Mouse (Mus musculus) MEL-GATA-1-ER (cell line): ENCODE data around the gene Fgfr2.

Experiments used
- DNase-seq: peaks from one replicate; pipeline ENCODE4 v3.0.0-alpha.2; 2012; ENCODE audit warnings: low read depth; ENCODE audit errors: extremely low read depth

Gene Fgfr2

GRCm38 (mm10) chr7:132237191-132237590 lies 886.0 kb downstream of the Fgfr2 start:
- DNase-seq: no peak

DNA sequence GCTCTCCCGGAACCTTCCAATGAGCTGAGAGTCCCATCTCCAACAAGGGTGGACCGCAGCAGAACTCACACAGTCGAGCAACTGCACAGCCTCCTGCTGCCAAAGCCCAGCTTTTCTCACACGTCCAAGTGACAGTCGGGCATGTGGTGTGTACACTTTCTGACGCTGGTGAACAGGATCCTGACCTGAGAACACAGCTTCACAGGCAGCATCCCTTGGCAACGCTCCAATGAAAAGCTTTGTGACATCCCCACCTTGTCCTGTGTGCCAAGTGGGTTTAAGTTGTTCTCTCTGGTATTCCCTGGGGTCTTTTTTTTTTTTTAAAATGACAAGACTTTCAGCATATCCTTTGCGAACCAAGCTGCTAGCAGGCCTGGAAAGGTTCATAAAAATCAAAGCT lies 886.4 kb downstream of the Fgfr2 start:
- no peak for DNase-seq

DNA sequence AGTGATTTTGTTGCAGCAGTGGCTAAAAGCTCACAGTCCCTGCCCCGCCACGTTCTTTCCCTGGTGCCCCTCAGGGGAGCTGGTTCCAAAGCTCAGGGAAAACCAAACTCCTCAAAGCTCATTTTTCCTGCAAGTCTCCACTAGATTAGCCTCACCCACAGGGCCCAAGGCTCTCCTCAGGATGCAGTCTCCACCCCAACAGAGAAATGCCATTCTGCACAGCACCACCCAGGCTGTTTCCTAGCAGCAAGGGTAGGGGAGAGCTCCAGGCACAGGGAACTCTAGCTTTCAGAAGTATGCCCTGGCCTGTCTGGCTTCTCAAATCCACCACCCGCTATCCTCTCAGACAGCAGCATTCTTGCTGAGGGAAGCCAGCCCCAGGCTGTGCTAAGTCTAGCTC lies 888.9 kb downstream of the Fgfr2 start:
- no peak for DNase-seq

DNA sequence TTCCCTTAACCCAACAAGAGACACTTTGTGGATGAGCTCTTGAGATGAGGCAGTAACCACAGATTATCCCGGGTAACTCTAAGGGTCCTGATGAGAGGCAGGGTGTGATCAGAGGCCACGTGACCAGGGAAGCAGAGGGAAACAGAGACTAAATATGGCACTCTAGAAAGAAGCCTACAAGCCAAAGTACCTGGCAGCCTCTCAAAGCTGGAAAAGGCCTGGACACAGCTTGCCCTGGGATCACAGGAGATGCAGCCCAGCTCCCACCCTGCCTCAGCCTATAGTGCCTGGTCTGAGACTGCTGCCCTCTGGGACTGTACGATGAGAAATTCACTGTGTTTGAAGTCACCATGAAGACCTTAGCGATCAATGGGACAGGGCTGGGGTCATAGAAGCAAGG lies 889.4 kb downstream of the Fgfr2 start:
- no peak for DNase-seq

GRCm38 (mm10) chr7:132232937-132233336 lies 890.2 kb downstream of the Fgfr2 start:
- DNase-seq: no peak

- DNase-seq: no peak
These were observed 891.7 kb downstream of the Fgfr2 start for GRCm38 (mm10) chr7:132231476-132231875.

DNA sequence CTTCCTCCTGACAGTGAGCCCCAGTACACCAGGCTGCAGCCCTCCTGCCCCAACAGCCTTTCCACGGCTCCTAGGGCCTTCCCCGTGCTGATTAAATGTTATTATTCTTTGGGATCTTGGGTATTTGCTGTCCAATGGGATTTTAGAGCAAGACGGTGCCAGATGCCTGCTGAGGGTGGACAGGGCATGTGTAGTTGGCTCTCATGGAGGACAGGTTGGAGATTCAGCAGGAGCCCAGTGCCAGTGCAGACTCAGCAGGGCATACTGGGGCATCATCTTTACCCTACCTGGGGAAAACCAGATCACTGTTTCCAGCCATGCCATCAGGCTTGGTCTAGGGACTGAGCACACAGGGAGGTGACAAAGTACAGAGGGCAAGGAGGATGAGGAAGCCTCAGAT lies 892.2 kb downstream of the Fgfr2 start:
- DNase-seq: no peak

DNA sequence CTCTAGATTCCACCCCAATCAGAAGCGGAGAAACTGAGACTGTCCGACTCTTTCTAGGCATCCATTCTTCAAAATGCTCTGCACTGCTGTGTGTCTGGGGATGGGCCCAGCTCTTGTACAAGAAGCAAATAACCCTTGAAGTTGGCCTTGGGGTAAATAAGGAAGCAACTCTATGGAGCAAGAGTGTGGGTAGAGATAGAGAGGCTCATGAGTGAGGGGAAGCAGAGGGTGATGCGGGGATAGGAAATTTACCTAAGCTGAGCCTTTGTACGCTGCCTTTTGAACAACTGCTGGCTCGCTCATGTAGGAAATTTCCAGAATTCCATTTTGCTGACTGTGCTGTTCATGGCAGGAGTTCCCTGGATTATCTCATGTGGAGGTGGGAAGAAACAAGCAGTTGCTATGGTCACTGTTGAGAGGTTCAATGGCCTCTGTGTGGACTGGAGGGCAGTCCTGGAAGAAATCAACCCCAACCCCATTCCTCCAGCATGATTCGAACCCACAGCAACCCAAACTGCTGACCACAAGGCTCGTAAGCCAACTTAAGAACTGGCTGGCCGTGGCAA lies 896.0 kb downstream of the Fgfr2 start:
- DNase-seq: no peak

DNA sequence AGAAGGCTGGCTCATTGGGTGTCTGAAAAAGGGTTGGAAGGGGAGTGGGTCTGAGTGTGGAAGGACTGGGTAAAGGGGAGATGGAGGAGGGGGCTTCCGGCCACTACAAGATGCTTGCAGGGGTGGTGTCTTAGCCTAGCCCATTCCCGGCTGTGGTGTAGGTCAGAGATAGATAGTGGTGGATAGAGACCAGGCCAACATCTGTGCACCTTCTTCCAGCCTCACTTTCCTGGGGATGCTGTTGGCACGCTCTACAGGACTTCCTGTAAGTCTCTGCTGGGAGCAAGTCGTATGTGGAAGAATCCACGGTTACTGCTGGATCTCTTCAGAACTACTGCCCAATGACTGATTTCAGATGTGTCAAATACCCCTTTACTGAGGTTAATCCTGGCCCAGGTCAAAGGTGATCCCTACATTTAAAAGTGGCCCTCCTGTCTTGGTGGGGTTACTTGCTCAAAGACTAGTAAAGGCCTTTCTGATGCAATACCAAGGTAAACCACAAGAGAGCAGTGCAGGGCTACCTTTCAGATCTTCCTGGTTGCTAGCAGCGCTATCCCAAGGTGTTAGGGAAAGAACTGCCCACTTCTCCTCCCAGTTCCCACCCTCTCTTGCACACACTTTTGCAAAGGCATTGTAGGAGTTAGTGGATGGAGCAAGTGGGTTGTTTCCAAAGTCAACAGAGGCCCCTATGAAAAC lies 896.6 kb downstream of the Fgfr2 start:
- peak; percentile 52 for DNase-seq

- DNase-seq: no peak
These were observed 899.6 kb downstream of the Fgfr2 start for GRCm38 (mm10) chr7:132223452-132224141.

GRCm38 (mm10) chr7:132214031-132214430 lies 909.1 kb downstream of the Fgfr2 start:
- no peak for DNase-seq

DNA sequence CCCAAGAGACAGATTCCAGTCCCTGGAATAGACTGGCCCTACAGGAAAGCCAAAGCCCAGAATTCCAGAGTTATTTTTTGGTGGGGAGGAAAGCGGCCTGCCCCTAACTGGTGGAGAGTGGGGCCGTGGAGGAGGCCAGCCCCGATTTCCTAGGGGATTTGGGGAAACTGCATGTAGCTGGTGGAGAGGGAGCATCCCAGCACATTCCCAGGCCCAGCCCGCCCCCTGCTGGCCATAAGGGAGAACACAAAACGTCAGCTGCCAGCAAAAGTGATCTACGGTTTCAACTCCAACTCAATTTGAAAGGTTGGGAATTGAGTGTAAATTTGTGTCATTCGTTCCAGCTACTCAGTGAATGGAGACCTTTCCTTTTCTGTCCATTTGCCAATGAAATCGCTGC lies 909.7 kb downstream of the Fgfr2 start:
- peak; percentile 6 for DNase-seq

- no peak for DNase-seq
These were observed 911.0 kb downstream of the Fgfr2 start for GRCm38 (mm10) chr7:132211920-132212701.

- no peak for DNase-seq
These were observed 912.5 kb downstream of the Fgfr2 start for GRCm38 (mm10) chr7:132210616-132211015.

DNA sequence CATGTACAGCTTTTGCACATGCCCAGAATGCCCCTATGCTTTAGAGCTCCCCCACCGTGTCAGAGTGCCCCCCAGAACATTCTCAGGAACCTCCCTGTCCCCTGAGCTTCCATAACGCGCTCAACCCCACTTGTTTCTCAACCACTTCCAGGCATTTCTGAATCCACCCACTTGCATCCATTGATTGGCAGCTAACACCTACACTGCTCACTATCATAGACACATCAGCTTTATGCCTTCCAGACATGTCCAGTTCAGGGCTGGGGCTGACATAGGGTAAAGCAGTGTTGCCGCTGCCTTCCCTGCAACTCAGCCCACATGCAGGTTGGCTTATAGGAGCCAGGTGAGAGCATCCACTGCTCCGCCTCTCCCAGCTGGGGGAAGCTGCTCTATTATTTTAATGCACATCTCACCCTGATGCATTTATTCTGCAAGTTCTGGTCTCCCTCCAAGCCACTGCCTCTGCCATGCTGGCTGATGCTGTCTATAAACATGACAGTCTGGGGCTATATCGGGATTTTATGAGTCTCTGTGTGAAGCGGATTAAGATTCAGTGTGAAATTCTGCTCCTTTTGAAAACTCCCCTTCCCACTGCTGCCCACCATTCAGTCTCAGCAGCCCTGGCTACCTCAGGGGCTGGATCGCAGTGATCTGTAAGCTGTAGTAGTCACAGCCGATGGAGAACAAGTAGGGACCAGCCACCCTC lies 914.1 kb downstream of the Fgfr2 start:
- DNase-seq: no peak

- DNase-seq: no peak
These were observed 919.0 kb downstream of the Fgfr2 start for GRCm38 (mm10) chr7:132204073-132204612.

DNA sequence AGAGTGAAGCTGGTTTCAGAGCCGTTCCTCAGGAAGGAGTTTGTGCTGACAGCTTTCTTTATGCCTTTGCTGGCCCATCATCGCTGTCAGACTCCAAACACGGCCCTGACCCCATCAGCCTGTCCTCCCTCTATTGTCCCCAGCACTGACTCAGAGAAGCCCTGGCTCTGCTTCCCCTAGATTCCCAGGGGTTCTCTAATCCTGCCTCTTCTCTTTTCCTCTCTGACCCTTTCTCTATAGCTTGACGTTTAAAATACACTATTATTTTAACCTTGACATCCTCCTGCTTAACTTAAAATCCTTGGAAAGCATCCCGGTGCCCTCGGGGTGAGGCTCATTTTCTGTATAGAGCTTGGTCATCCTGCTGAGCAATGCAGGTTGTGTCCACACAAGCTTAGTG lies 923.5 kb downstream of the Fgfr2 start:
- no peak for DNase-seq

- DNase-seq: no peak
These were observed 924.3 kb downstream of the Fgfr2 start for GRCm38 (mm10) chr7:132198806-132199205.

- DNase-seq: no peak
These were observed 925.2 kb downstream of the Fgfr2 start for GRCm38 (mm10) chr7:132197817-132198475.

- DNase-seq: no peak
These were observed 926.6 kb downstream of the Fgfr2 start for GRCm38 (mm10) chr7:132196581-132196980.

- DNase-seq: no peak
These were observed 929.5 kb downstream of the Fgfr2 start for GRCm38 (mm10) chr7:132193606-132194005.
